Mouse (Mus musculus): ENCODE measurements around the gene Ovca2.

DNA sequence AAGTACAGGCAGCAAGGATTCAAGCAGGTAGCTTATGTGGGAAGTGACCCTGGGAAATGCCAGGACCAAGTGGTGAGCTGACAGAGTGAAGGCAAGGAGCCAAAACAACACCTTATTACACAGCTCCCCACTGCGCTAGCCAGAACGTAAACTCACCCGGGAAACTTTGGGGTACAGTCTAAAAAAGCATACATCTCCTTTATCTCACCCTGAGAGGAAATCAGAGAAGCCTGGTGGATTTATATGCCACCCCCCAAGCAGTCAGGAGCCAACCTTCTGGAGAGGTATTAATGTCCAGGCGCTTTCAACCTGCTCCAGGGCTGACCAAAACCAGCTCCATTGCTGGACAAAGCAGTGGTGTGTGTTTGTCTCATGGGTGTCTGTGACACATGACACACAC is 25.3 kb upstream of the Ovca2 start:
- TF ChIP-seq POLR2A (IDR thresholded peaks at IDR 0.05; ENCODE audit: extremely low read depth, insufficient read depth, low read length) (no peak), CTCF (IDR thresholded peaks at IDR 0.05; ENCODE audit: extremely low read depth, insufficient read depth, low read length) (no peak)
